Mouse (Mus musculus): ENCODE measurements around the gene Sema6b.
"Not testable (repeated sequence)": the region's sequence is repeated elsewhere in the genome, so short reads cannot be mapped to it uniquely, and the experiment has no call there.

Sema6b gene

DNA sequence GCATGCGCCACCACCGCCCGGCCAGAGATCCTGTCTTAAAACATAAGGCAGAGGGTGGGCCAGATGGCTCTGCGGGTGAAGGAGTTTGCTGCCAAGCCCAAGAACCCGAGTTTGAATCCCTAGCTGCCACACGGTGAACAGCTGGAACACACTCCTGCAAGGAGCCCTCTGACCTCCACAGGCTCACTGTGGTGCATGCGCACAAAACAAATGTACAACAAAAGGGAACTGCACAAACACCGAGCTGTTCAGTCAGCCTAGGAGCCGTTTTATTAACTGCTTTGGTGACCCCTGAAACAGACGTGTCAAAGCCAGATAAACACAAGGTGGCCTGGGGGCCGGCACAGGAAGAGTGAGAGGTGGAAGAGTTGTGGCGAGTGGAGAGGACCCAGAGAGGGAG lies 20.7 kb downstream of the Sema6b start:
- DNase-seq (ENCODE audit: low spot score) = no peak

GRCm38 (mm10) chr17:56117251-56117710 lies 22.9 kb downstream of the Sema6b start, which contains the start of gene Plin5:
Gene Plin5 (minus strand): TSS chr17:56117596.
- no peak for DNase-seq (ENCODE audit: low spot score)

- DNase-seq (ENCODE audit: low spot score) = no peak
Observed at GRCm38 (mm10) chr17:56116193-56116592, 23.9 kb downstream of the Sema6b start.

- DNase-seq (ENCODE audit: low spot score) = no peak
Observed at GRCm38 (mm10) chr17:56112743-56113142, 27.4 kb downstream of the Sema6b start.

- DNase-seq (ENCODE audit: low spot score) = no peak
Observed at GRCm38 (mm10) chr17:56111864-56112263, 28.3 kb downstream of the Sema6b start.

DNA sequence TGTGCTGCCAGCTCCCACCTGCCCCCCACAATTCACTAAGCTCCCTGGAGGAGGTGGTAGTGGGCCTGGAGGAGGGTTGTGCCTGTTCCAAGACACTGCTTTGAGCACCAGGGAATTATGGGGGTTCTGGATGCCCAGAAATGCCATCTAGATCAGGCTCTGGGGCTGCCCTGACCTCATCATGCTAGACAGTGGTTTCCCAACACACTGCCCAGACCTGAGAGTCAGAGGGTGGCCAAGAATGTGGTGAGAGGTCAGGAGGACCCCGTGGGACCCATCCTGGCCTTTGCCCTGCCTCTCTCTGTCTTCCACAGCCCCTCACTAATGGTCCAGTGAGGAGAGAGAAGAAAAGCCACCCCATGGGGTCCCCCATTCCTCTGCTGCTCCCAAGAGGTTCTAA lies 29.1 kb downstream of the Sema6b start:
- no peak for DNase-seq (ENCODE audit: low spot score)

- no peak for DNase-seq (ENCODE audit: low spot score)
Observed at GRCm38 (mm10) chr17:56110571-56110970, 29.6 kb downstream of the Sema6b start.

DNA sequence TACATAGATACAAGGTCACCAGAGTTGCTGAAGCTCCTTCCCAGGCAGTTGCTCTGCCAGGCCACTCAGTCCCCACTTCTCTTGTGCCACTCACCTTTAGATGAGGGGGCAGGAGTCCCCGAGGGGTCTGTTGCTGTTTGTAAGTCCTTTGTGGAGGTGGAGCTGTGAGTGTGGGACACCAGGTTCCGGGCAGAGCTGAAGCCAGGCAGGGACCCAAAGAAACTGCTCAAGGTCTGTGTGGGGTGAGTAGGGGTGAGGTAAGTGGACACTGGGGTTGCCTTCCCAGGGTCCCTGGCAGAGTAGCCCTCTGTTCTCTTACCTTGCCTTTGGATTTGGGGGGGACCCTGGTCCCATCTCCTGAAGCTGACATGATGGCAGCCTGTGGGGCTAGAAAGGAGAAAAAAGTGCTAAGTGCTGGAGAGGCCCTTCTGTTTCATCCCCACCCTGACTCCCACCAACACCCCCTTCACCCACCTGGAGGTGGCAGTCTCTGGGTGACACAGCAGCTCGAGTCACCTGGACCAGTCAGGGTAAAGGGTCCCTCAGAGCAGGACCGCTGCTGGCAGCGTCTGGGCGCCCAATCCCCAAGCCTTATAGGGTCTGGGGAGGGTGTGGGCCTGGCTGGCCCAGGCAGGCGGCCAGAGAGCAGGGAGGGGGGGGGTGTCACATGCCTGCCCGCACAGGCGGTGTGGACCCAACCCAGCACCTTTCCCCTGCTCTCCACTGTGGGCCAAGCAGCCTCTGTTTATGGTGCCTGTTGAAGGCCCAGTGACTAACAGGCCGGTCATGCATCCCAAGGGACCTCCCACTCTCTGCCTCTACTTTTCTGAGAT lies 30.7 kb downstream of the Sema6b start, which contains the start of gene Plin4:
TSS of gene Plin4 (minus strand) at position 585 of the 833 bp plus-strand sequence.
- DNase-seq (ENCODE audit: low spot score) = no peak

- no peak for DNase-seq (ENCODE audit: low spot score)
Observed at GRCm38 (mm10) chr17:56108334-56109044, 31.7 kb downstream of the Sema6b start.

GRCm38 (mm10) chr17:56107736-56108135 lies 32.4 kb downstream of the Sema6b start:
- no peak for DNase-seq (ENCODE audit: low spot score)

- no peak for DNase-seq (ENCODE audit: low spot score)
Observed at GRCm38 (mm10) chr17:56106981-56107380, 33.2 kb downstream of the Sema6b start.

DNA sequence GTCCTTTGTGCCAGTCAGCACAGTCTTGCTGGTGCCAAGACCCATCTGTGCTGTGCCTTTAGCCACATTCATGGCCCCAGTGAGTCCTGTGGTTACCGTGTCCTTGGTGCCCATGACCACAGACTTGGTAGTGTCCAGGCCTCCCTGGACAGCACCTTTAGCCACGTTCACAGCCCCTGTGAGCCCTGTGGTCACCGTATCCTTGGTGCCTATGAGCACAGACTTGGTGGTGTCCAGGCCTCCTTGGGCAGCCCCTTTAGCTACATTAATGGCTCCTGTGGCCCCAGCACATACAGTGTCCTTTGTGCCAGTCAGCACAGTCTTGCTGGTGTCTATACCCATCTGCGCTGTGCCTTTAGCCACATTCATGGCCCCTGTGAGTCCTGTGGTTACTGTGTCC lies 33.7 kb downstream of the Sema6b start:
- DNase-seq (ENCODE audit: low spot score) = not testable (repeated sequence)

DNA sequence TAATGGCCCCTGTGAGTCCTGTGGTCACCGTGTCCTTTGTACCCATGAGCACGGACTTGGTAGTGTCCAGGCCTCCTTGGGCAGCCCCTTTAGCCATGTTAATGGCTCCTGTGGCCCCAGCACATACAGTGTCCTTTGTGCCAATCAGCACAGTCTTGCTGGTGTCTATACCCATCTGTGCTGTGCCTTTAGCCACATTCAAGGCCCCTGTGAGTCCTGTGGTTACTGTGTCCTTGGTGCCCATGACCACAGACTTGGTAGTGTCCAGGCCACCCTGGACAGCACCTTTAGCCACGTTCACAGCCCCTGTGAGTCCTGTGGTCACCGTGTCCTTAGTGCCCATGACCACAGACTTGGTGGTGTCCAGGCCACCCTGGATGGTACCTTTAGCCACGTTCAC lies 35.3 kb downstream of the Sema6b start:
- not testable (repeated sequence) for DNase-seq (ENCODE audit: low spot score)

DNA sequence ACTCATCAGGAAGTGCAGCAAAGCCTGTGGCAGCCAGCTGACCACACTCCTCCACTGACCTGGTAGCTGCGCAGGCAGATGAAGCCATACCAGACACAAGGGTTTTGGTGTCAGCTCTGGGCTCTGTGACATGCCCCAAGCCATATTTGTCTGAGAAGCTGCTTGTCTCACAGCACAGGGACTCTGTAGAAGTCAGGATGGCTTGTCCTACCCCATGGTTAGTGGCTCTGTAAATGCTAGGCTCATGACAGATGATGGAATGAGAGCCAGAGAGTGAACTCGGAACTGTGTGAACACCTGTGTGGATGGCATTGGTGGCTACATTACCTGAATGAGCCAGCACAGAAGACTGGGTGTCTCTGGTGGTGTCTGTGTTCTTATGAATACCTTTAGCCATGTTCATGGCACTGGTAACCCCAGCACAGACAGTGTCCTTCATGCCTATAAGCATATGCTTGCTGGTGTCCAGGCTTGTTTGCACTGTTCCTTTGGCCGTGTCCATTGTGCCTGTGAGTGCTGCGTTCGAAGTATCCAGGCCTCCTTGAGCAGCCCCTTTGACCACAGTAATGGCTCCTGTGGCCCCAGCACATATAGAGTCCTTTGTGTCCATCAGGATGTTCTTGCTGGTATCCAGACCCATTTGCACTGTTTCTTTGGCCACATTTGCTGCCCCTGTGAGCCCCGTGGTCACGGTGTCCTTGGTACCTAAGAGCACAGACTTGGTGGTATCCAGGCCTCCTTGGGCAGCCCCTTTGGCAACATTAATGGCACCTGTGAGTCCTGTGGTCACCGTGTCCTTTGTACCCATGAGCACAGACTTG lies 36.5 kb downstream of the Sema6b start:
- DNase-seq (ENCODE audit: low spot score) = no peak

DNA sequence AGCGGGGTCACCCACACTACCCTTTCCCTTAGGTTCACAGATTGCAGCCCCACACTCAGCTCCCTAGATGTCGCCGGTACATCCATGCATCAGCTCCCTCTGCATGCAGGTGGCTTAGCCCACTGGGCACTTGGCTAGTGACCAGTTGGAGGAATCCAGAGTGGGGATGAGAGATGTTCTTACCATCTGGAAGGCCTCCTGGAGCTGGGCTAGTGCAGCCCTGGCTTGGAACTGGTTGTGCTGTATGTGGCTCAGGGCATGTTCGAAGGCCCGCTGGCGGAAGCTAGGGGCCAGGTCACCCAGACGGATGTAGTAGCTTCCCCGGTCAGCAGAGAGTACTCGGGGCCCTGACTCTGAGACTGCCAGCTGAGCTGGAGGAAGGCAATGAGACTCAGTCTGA lies 37.2 kb downstream of the Sema6b start:
- no peak for DNase-seq (ENCODE audit: low spot score)

- DNase-seq (ENCODE audit: low spot score) = no peak
Observed at GRCm38 (mm10) chr17:56102158-56102557, 38.0 kb downstream of the Sema6b start.

DNA sequence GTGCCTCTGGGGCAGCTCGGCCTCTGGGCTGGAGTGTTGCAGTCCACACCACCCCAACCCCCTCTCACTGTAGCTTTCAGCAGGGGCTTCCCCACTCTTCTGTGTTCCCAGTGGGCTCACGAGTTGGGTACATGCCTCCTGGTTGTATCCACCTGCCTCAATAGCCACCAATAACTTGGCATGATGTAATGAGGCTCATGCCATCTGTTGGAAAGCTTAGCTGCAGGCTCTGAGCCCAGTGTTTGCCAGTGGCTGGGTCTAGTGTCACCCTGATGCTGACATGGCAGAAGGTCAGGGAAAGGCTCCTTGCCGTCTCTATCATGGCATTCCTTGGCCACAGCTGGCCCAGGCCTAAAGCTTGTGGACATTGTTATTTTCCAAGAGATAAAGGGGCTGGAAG lies 39.3 kb downstream of the Sema6b start:
- DNase-seq (ENCODE audit: low spot score) = no peak

- no peak for DNase-seq (ENCODE audit: low spot score)
Observed at GRCm38 (mm10) chr17:56098711-56099572, 41.2 kb downstream of the Sema6b start.

GRCm38 (mm10) chr17:56098180-56098579 lies 42.0 kb downstream of the Sema6b start:
- no peak for DNase-seq (ENCODE audit: low spot score)

DNA sequence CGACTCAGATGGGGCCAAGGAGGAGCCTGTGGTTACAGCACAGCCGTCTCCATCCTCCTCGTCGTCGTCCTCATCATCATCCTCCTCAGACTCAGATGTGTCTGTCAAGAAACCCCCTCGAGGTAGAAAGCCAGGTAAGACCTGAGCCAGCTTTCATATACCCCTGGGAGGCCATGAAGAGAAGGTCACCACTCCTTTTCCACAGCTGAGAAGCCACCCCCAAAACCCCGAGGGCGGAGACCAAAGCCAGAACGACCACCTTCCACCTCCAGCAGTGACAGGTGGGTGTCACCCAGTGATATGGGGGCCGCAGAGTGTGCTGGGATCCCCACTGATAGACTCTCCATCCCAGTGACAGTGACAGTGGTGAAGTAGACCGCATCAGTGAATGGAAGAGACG lies 43.3 kb downstream of the Sema6b start:
- no peak for DNase-seq (ENCODE audit: low spot score)

GRCm38 (mm10) chr17:56092794-56093193 lies 47.3 kb downstream of the Sema6b start:
- DNase-seq (ENCODE audit: low spot score) = no peak
